Mouse (Mus musculus) megakaryocyte, embryonic 14.5 days (primary cell): ENCODE results near the gene Aldh3b3.

Source experiments
- FLI1 ChIP-seq: IDR thresholded peaks from 2 replicates; pipeline ENCODE4 v1.6.1; 2012; ENCODE audit warnings: low read length, inconsistent platforms, mixed read lengths
- GATA1 ChIP-seq: IDR thresholded peaks from 3 replicates; pipeline ENCODE4 v1.6.1; 2012; ENCODE audit warnings: mixed read lengths, low read length, inconsistent platforms, borderline replicate concordance

- TF ChIP-seq GATA1, result no peak
- no peak for TF ChIP-seq FLI1
Observed at GRCm38 (mm10) chr19:3931716-3932115, 26.7 kb upstream of the Aldh3b3 start.
